ENCODE assay signal across 28 mouse cellular contexts in genomic region chr10:90785680-90786079, GRCm38 (mm10).
DNase-seq lines count a peak whose midpoint lies in the region; ATAC-seq and TF ChIP-seq lines count a peak whose summit lies in the region.
"Had no signal": no experiment of that assay in that cellular context is flagged by ENCODE, and none has a peak within 500 bp of the region (broad histone marks: within the 10 kb centered on the region; RNA-seq: fewer than 3 reads in every experiment).

No protein-coding gene starts in this region.

- H3K4me3 ChIP-seq in midbrain, postnatal 0 days (ENCODE audit: low read depth, low read length), result no peak overlapping the region
- no peak overlapping the region for H3K4me3 ChIP-seq in midbrain, embryonic 10.5 days
- no peak overlapping the region for H3K4me3 ChIP-seq in thymus, adult 2 months (ENCODE audit: control insufficient read depth, insufficient read depth, low read length)
- no peak overlapping the region for H3K4me3 ChIP-seq in forebrain, embryonic 10.5 days
- H3K4me3 ChIP-seq: gastrocnemius, adult 2 months; heart, embryonic 12.5 days; hindbrain, embryonic 15.5 days; intestine, embryonic 15.5 days; liver, embryonic 12.5 days; megakaryocyte, embryonic 14.5 days; midbrain, embryonic 13.5 days; stomach, embryonic 15.5 days had no signal

- 87% methylated on average over 8 of the region's 8 CpGs for WGBS in midbrain, postnatal 0 days
- WGBS in midbrain, embryonic 10.5 days, result 88% methylated on average over 8 of the region's 8 CpGs
- 91% methylated on average over 8 of the region's 8 CpGs for WGBS in thymus, adult 2 months
- WGBS in forebrain, embryonic 10.5 days, result 91% methylated on average over 8 of the region's 8 CpGs

- H3K4me1 ChIP-seq in midbrain, postnatal 0 days (ENCODE audit: insufficient read depth, low read length), result no peaks in the 10 kb centered on the region
- no peaks in the 10 kb centered on the region for H3K4me1 ChIP-seq in midbrain, embryonic 10.5 days
- H3K4me1 ChIP-seq in thymus, adult 2 months (replicated peaks; ENCODE audit: control insufficient read depth, insufficient read depth, low read length), result no peaks in the 10 kb centered on the region
- no peaks in the 10 kb centered on the region for H3K4me1 ChIP-seq in forebrain, embryonic 10.5 days
- H3K4me1 ChIP-seq: heart, embryonic 12.5 days; hindbrain, embryonic 15.5 days; intestine, embryonic 15.5 days; liver, embryonic 12.5 days; megakaryocyte, embryonic 14.5 days; midbrain, embryonic 13.5 days; stomach, embryonic 15.5 days had no signal

- H3K9ac ChIP-seq in midbrain, postnatal 0 days (replicated peaks; ENCODE audit: low read length, poor library complexity, severe bottlenecking), result no peak overlapping the region
- H3K9ac ChIP-seq: heart, embryonic 12.5 days; hindbrain, embryonic 15.5 days; intestine, embryonic 15.5 days; liver, embryonic 12.5 days; liver, postnatal 0 days; midbrain, embryonic 13.5 days; stomach, embryonic 15.5 days had no signal

- H3K9me3 ChIP-seq in midbrain, postnatal 0 days (ENCODE audit: low read length), result no peaks in the 10 kb centered on the region
- no peaks in the 10 kb centered on the region for H3K9me3 ChIP-seq in midbrain, embryonic 10.5 days (replicated peaks)
- H3K9me3 ChIP-seq in forebrain, embryonic 10.5 days, result no peaks in the 10 kb centered on the region
- H3K9me3 ChIP-seq: heart, embryonic 12.5 days; hindbrain, embryonic 15.5 days; intestine, embryonic 15.5 days; liver, embryonic 12.5 days; megakaryocyte, embryonic 14.5 days; midbrain, embryonic 13.5 days; stomach, embryonic 15.5 days had no signal

- H3K27me3 ChIP-seq in midbrain, postnatal 0 days (ENCODE audit: insufficient read depth, low read length), result no peaks in the 10 kb centered on the region
- H3K27me3 ChIP-seq in midbrain, embryonic 10.5 days (ENCODE audit: low read depth, poor library complexity, severe bottlenecking), result no peaks in the 10 kb centered on the region
- no peaks in the 10 kb centered on the region for H3K27me3 ChIP-seq in thymus, adult 2 months (ENCODE audit: control insufficient read depth, insufficient read depth, low read length)
- no peaks in the 10 kb centered on the region for H3K27me3 ChIP-seq in forebrain, embryonic 10.5 days (ENCODE audit: poor library complexity, severe bottlenecking)
- H3K27me3 ChIP-seq: heart, embryonic 12.5 days; hindbrain, embryonic 15.5 days; intestine, embryonic 15.5 days; liver, embryonic 12.5 days; megakaryocyte, embryonic 14.5 days; midbrain, embryonic 13.5 days; stomach, embryonic 15.5 days had no signal

- TF ChIP-seq CTCF in midbrain, postnatal 0 days (IDR thresholded peaks at IDR 0.05), result no peak
- TF ChIP-seq CTCF in thymus, adult 2 months (IDR thresholded peaks at IDR 0.05; ENCODE audit: borderline replicate concordance, control insufficient read depth, extremely low read depth, insufficient read depth, low read length, poor library complexity), result no peak

- TF ChIP-seq POLR2A in thymus, adult 2 months (IDR thresholded peaks at IDR 0.05; ENCODE audit: control insufficient read depth, extremely low read depth, insufficient read depth, low read length, poor library complexity), result no peak

- ATAC-seq in midbrain, postnatal 0 days (ENCODE audit: low FRiP score), result no peak
- ATAC-seq: forebrain, embryonic 14.5 days; intestine, embryonic 15.5 days; liver, embryonic 12.5 days; liver, postnatal 0 days; midbrain, embryonic 13.5 days had no signal

- DNase-seq in midbrain, postnatal 0 days (ENCODE audit: low spot score), result peak; percentile 71
- DNase-seq in midbrain, embryonic 10.5 days (ENCODE audit: low spot score), result no peak
- DNase-seq in cerebellum, adult 18-20 months, result peak; percentile 68 to 73
- DNase-seq in cerebellum, postnatal 10 days, result peak; percentile 90 to 91
- no peak for DNase-seq in thymus, adult 2 months
- DNase-seq in layer of hippocampus, postnatal 10 days (ENCODE audit: low spot score in 2 of 2), result no peak
- DNase-seq in forebrain, embryonic 10.5 days (ENCODE audit: extremely low spot score, low spot score), result no peak
- DNase-seq: adrenal gland, adult 2 months; adrenal gland, postnatal 36 days; B cell, adult 2 months; gastrocnemius, adult 2 months; gastrocnemius, postnatal 36 days; heart, adult 18-20 months; heart, postnatal 4 days; kidney, adult 2 months; kidney, postnatal 4 days; liver, postnatal 0 days; lung, postnatal 36 days; right cerebral cortex, postnatal 14 days; thymus, postnatal 14 days had no signal

- no peaks in the 10 kb centered on the region for H3K36me3 ChIP-seq in midbrain, postnatal 0 days (ENCODE audit: insufficient read depth, low read length)
- no peaks in the 10 kb centered on the region for H3K36me3 ChIP-seq in midbrain, embryonic 10.5 days
- no peaks in the 10 kb centered on the region for H3K36me3 ChIP-seq in thymus, adult 2 months (ENCODE audit: control insufficient read depth, insufficient read depth, low read length)
- no peaks in the 10 kb centered on the region for H3K36me3 ChIP-seq in forebrain, embryonic 10.5 days (replicated peaks)
- H3K36me3 ChIP-seq: heart, embryonic 12.5 days; hindbrain, embryonic 15.5 days; intestine, embryonic 15.5 days; liver, embryonic 12.5 days; midbrain, embryonic 13.5 days; stomach, embryonic 15.5 days had no signal

- H3K27ac ChIP-seq in midbrain, postnatal 0 days (ENCODE audit: low read depth, low read length), result no peak overlapping the region
- H3K27ac ChIP-seq in midbrain, embryonic 10.5 days (replicated peaks), result no peak overlapping the region
- no peak overlapping the region for H3K27ac ChIP-seq in thymus, adult 2 months (ENCODE audit: control insufficient read depth, insufficient read depth, low read length)
- H3K27ac ChIP-seq in forebrain, embryonic 10.5 days, result no peak overlapping the region
- H3K27ac ChIP-seq: gastrocnemius, adult 2 months; intestine, embryonic 15.5 days; liver, embryonic 12.5 days; midbrain, embryonic 13.5 days; stomach, embryonic 15.5 days had no signal

- H3K4me2 ChIP-seq in midbrain, postnatal 0 days (ENCODE audit: low read depth, low read length, poor library complexity, severe bottlenecking), result no peak overlapping the region
- H3K4me2 ChIP-seq: heart, embryonic 12.5 days; hindbrain, embryonic 15.5 days; intestine, embryonic 15.5 days; liver, embryonic 12.5 days; midbrain, embryonic 13.5 days; stomach, embryonic 15.5 days had no signal

Comparison
In these comparisons a context has a peak if more than half of its experiments do, and no peak if none do; other contexts are left out.
1. DNase-seq: peak in midbrain, postnatal 0 days (single experiment), cerebellum, adult 18-20 months (2 of 2) and cerebellum, postnatal 10 days (2 of 2); none in midbrain, embryonic 10.5 days (single experiment), thymus, adult 2 months (single experiment), layer of hippocampus, postnatal 10 days (0 of 2) and forebrain, embryonic 10.5 days (single experiment).